Mouse (Mus musculus) lung, postnatal 36 days (tissue): ENCODE data around the gene Gap43.
"Not testable (repeated sequence)": the region's sequence is repeated elsewhere in the genome, so short reads cannot be mapped to it uniquely, and the experiment has no call there.

Source experiments
- DNase-seq: peaks from one replicate; pipeline ENCODE4 v3.0.0; 2022; ENCODE audit warnings: mixed read lengths

Gap43 gene

DNA sequence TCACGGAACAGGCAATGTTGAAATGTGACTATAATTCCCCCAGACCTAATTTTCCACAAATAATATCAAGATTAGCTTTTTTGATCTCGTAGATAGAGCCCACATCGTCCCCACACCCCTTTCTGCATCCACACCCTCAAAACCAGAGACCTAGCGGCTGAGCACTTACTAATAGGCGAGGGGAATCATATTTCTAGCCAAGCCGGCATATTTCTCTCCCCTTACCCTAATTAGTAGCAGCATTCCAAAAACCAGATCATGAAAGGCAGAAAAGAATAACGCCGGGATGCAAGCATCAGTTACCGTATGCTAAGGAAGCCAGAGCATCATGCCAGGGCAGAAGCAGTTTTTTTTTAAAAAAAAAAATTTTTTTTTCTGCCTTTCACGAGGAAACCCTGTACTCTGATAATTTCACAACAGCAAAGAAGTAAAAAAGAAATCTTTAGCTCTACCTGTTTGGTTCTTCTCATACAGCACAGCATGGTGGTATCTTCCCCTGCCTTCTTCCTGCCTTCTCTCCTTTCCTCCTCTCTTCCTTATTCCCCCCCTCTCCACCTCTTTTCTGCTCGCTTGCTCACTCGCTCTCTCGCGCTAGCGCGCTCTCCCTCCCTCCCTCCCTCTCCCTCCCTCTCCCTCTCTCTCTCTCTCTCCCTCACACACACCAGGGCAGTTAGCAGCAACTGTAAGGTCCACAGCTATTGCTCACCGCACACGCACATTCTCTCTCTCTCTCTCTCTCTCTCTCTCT is at the start of gene Gap43:
TSS of gene Gap43 (minus strand) at position 631 of the 748 bp plus-strand sequence.
- no peak for DNase-seq

DNA sequence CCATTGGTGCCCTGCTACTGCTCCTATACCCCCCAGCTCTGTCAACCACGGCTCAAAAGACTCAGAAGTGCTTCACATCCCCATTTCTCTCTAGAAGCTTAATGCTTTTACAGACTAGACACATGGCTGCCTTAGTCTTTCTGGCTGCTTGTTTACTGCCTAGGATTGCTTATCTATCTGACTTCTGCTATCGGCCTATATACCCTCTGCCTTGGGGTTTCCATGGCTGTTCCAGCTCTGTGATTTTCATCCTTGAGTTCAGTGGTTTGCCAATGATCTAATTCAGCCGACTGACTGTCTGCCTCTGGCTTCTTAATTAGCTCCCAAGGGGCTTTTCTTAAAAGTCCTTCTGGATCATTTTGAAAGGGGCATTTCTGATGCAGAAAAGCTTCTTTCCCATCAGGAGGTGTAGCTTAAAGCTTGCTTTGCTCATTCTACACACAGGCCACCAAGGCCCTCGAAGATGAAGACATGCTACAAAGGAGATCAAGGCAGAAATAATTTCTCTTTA is 40.9 kb upstream of the Gap43 start:
- no peak for DNase-seq

DNA sequence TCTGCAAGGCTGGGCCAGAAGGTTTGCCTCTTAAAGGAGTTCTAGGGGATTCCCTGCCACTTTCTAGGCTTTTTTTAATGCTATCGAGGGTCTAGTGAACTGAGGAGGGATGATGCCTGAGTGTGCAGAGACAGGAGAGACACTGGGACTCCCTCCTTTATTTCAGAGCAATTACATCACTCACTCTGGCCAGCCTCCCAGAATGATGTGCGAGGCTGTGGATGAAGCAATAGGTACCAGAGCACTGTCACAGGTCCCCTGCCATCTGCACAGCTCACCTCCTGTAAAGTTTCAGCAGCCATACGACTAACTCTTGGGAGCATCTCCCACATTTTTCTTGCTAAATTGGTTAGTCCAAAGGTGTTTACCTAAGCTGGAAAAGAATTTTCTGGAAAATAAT is 40.2 kb upstream of the Gap43 start:
- no peak for DNase-seq

- DNase-seq = no peak
Observed at GRCm38 (mm10) chr16:42370148-42370547, 29.7 kb upstream of the Gap43 start.

GRCm38 (mm10) chr16:42369346-42369745 is 28.9 kb upstream of the Gap43 start:
- no peak for DNase-seq

DNA sequence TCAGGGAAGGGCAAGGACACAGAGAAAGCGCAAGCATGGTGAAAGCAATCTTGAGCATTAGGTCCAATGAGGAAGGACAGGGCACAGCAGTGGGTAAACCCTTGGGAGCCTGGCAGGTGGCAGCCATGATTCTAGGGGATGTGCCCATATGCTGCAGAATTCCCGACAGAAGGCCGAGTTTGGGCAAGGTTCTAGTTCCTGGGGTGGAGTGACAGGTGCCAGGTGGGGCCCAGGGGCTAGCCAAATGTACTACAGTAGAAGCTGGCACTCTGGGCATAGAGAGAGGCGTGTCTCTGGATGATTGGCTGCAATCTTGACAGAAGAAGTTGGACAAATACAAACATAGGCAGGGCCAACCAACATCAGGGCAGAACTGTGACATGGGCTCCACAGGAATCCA is 19.6 kb upstream of the Gap43 start:
- DNase-seq = no peak

DNA sequence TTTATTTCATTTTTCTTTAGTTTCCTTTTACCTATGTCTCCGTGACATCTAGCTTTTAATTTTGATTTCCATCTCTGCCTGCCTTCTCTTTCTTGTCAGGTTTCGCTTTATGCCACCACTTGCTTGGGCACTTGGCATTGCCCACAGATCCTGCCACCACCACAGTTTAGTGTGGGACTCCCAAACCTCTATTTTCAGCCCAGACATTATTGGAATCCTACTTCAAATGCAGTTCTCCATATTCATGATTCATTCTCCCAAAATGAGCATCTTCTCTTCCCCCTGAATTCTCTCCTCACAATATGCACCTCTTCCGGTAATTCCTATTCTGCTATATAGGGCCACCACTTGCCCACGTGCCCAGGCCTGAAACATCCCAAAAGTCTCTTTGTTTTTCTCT is 17.6 kb upstream of the Gap43 start:
- DNase-seq = no peak

- no peak for DNase-seq
Observed at GRCm38 (mm10) chr16:42350076-42350475, 9.6 kb upstream of the Gap43 start.

DNA sequence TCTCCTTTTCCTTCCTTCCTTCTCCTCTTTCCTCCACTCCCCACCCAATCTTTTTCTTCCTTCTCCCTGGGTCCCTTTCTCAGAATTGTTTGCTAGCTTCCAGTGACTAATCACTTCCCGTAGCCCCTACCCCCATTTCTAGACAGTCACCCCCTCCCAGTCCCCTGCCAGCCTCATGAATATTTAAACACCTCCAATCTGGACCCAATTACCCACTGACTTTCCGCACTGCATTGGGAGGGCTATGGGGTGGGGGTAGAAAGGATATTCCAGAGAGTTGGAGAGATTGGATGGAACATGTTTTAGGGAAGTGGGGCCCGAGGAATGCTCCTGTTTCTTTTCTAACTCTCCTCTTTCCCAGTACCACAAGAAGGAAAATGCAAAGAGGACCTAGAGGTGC is 414 bp upstream of the Gap43 start:
- not testable (repeated sequence) for DNase-seq

GRCm38 (mm10) chr16:42339512-42339911 is 939 bp downstream of the Gap43 start:
- DNase-seq = no peak

- DNase-seq = no peak
Observed at GRCm38 (mm10) chr16:42338987-42339386, 1.5 kb downstream of the Gap43 start.

DNA sequence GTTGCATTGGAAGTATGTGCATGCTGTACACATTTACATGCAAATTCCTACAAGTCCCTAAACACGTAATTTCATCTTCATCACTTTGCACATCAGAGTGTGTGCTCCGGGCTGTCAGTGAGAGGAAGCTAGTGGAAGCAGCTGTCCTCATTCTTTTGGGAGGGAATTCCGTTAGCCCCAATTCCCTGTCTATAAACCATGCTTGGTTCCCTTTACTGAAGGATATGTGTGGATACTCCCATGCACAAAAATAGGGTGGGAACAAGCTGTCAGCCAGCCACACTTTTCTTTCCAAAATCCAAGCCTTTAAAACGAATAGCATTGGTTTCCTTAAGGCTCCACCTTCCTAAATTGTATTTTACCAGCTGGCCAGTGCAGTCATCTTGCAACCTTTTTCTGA is 2.1 kb downstream of the Gap43 start:
- no peak for DNase-seq

DNA sequence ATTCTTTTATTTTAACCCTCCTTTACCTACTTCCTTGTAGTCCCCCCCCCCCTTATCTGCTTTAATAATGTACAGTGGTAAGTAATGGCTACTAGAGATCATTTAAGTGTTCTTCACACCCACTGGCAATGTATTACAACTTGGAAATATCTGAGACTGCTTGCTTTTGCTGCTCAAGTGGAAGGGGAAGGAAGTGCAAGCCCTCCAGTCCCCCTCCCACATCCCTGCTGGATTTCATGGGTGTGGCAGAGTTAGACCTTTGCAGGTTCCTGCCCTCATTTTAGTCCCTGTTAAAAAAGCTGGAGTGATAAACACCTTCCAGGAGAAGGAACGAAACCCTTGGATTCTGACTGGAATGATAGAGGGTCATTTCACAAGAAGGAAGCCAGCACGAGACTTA is 2.8 kb downstream of the Gap43 start:
- DNase-seq = no peak

DNA sequence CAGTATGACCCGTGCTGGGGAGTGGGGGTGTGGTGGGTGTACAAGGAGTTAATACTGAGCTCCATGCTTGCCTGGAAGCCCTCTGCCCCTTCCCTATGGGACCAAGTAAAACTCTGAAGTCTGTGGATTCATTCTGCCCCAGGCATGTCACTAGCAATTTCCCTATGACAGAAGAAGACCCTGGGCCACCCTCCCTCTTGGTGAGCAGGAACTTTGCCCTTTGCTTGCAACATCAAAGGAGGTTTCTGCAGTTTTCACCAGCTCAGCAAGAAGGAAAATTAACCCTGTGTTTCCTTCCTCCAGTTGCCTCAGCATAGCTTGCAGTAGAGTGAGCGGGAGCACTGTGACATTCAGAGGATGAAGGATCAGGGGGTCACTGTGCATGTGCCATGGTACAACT is 3.8 kb downstream of the Gap43 start:
- DNase-seq = no peak

DNA sequence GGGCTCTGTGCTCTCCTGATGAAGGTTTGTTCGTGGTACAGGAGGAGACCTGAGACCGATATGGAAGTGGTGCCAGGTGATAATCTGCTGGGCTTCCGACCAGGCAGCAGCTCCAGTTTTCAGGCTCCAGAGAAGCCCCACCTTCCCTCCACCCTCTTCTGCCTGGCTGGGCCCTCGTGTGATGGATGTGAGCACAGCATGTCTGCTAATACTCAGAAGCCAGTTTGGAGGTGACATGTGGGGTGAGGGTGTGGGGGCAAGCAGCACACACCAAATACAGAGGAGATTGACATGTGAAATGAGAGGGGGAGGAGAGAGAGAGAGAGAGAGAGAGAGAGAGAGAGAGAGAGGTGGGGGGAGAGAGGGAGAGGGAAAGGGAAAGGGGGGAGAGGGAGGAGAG is 8.1 kb downstream of the Gap43 start:
- no peak for DNase-seq

DNA sequence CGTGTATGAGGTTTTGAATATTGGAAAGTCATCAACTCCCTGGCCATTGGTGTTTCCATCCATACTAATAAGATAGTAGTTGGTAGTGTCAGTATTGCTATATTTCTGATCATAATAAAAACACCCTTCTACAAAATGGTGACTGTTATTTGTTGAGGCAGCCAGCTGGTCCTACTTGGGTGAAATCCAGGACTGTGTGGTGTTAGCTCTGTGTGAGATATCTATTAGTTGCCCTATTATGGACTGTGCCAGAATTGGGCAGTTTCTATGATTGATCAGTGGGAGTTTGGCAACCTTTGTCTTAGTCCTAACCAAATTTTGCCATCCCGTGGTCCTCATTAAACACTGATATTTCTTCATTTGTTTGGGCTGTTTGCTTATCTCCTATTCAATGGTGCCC is 14.3 kb downstream of the Gap43 start:
- no peak for DNase-seq

DNA sequence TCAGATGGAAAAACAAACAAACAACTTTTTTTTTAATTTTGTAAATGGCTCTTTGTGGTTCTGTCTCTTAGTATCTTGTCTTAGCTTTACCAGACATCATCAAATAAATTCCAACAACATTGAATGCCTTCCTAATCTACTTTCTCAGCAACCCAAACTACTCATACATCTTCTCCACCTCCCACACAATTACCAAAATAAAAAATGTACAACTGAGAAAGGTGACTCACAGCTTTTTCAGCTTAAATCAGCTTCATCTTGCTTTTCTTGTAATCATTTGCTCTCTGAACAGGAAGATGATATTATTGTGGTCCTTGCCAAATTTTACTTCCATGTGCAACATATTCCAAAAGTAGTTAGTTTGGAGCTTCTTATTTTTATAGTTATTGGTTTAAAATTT is 14.9 kb downstream of the Gap43 start:
- no peak for DNase-seq

- DNase-seq = peak; percentile 64
Observed at GRCm38 (mm10) chr16:42319831-42320230, 20.6 kb downstream of the Gap43 start.

DNA sequence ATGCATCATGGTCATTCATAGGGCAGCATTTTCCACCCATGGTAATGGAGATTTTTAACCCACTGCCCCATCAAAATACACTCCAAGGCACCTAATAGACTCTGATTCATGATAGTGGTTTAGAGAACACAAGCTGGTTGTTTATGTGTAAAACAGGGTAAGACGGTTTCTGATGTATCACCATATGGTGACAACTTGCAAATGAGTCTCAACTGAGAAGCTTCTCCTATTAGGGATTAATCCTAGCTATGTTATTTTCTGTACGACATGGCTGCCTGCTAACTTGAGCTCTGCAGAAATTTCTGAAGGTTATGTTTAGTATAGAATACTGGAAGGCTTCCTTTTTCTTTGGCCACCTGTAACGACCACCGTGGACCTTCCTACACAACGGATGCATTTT is 21.1 kb downstream of the Gap43 start:
- no peak for DNase-seq

- DNase-seq = no peak
Observed at GRCm38 (mm10) chr16:42312125-42312524, 28.3 kb downstream of the Gap43 start.

DNA sequence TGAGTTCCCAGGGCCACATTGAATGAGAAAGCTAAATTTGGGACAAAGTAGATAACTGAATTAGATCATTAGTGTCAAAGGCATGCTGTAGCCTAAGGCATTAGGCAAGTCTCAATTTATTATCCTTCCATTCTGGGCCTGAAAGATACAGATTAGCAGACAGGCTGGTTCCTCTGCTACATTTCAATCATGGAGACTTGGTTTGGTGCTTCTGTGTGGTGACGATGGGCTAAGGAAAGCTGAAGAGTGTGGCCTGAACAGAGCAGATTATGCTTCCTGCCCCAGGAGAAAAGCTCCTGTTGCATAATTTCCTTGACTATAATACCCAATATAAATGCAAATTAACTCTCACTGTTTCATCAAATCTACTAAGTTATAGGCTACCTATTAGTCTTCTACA is 31.7 kb downstream of the Gap43 start:
- no peak for DNase-seq

DNA sequence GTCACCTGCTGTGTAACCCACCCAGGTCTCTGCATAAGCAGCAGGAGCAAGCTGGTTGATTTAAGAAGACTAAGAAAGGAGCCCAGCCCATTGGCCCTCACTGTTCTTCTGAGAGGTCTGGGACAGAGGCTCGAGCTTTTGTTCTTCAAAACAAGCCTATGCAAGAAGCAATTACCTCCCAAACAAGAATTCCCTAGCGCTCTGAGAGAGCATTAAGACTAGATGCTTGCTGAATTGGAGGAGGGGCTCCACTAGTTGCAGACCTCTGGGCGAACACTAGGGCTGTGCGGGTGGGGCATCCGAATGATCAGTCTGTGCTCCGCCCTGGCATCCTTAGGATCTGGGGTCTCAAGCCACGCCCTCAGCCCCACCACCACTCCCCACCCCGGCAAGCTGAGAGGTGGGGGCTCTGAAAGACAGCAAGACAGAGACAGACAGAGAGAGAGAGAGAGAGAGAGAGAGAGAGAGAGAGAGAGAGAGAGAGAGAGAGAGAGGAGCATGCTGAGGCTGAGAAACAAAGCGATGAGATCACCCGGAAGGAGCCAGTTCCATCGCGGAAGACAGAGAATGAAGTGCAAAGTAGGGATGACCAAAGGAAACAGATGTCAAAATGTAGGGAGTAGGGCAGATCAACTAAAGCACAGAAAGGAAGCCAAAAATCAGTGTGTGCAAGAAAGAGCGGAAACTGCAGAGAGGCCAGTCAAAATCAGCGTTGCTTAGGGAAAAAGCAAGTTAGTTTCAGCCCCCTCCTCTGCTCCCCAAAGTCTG is 34.3 kb downstream of the Gap43 start:
- DNase-seq = peak; percentile 3

DNA sequence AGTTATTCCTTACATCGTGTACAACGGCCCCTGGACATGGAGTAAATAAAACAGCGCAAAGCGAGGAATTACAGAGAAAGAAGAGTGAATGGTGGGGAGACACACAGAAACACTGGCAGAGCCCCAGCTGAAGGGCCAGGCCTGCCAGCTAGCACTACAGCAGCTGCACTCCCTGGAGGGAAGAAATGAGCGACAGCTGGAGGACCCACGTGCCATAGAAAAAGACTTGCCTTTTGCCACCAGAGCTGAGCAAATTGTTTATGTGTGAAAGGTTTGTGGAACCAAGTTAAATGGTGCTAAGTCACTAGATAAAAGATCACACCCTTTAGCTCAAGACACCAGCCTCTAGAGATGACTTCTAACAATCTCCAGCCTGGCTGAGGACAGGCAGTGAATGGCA is 37.0 kb downstream of the Gap43 start:
- peak; percentile 3 for DNase-seq

DNA sequence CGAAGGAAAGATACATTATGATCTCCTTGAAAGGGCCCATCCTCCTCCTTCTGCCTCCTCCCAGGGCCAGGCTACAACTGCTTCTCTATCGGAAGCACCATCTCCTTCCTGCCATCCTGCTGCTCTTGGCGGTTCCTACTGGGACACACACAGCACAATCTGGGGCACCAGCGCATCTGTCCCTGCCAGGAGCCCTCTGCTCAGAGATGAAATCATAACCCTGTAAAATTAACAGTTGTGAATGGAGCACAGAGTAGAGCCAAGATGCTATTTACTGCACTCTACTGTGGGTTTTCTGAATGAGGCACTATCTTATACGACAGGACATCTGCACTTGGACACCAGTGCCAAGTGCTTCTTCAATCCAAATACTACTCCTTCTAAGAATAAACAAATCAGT is 46.0 kb downstream of the Gap43 start:
- no peak for DNase-seq
